Mouse (Mus musculus): Measurements from ENCODE around the gene Sec23a. TPM values are rescaled to one million over a fixed set of nuclear protein-coding genes. Genes with fewer than 3 reads are reported as not detected.

The Sec23a gene
- total and polyA plus RNA-seq, 3 experiments, result 12.3 to 24.7 (median 18.0) TPM

GRCm38 (mm10) chr12:59011844-59012709, at the start of gene Sec23a (continued):
- peak; percentile 67; the same call in 1 of the 2 replicates for TF ChIP-seq ZMIZ1 (IDR thresholded peaks at IDR 0.05; ENCODE audit: low read depth, low read length)

GRCm38 (mm10) chr12:59060993-59061595, 49.3 kb upstream of the Sec23a start, which contains the start of gene Trappc6b:
TSS of gene Trappc6b (minus strand) at chr12:59061472.
- Histone ChIP-seq H3K4me2 (ENCODE audit: insufficient read depth, low read depth, poor library complexity, severe bottlenecking) (peak within 1 kb of the TSS; percentile 100), H3K4me1 (ENCODE audit: control insufficient read depth in 1 of 2, insufficient read depth in 2 of 2) (peaks cover 7 to 42% of the 10 kb centered on the region in 2 experiments), H3K9me3 (replicated peaks; ENCODE audit: low read length) (no peaks in the 10 kb centered on the region), H3K36me3 (replicated peaks in 1 of 2; ENCODE audit: control insufficient read depth in 1 of 2, insufficient read depth in 1 of 2, low read length in 1 of 2) (peaks cover 5 to 25% of the 10 kb centered on the region in 2 experiments), H3K4me3 (replicated peaks in 1 of 3; ENCODE audit: low read depth in 2 of 3, low read length in 2 of 3, poor library complexity in 1 of 3) (peak within 1 kb of the TSS; percentile 76 to 88 (median 77)), H3K27me3 (replicated peaks) (no peaks in the 10 kb centered on the region), H3K27ac (ENCODE audit: insufficient read depth, low read depth) (peak within 1 kb of the TSS; percentile 77), H3K9ac (ENCODE audit: insufficient read depth, low read depth) (peak within 1 kb of the TSS; percentile 92), H3K79me2 (replicated peaks; ENCODE audit: control insufficient read depth, extremely low read depth, insufficient read depth, poor library complexity, severe bottlenecking) (peaks cover 50% of the 10 kb centered on the region)
- DNase-seq (ENCODE audit: extremely low read depth), result peak; percentile 77
- dilution Hi-C loops (cut with MboI; ENCODE audit: extremely low pct_ligation_motif_present, extremely low pct_unique_long_range_greater_than_20kb, low sequenced_read_pairs) (no loop called here), in situ Hi-C loops (cut with MboI; ENCODE audit: low pct_ligation_motif_present, low pct_unique_long_range_greater_than_20kb, low sequenced_read_pairs) (loop anchor here (25.0 kb wide), 1 partner anchor 151 kb away; the partner anchor contains the start of gene Fbxo33)
- TF ChIP-seq MXI1 (IDR thresholded peaks at IDR 0.05; ENCODE audit: low read depth, low read length) (peak; percentile 83; the same call in 1 of the 2 replicates), SIN3A (IDR thresholded peaks at IDR 0.05; ENCODE audit: low read length) (peak; percentile 76; the same call in 1 of the 2 replicates), ELF1 (IDR thresholded peaks at IDR 0.05; ENCODE audit: low read depth, low read length) (peak; percentile 90), IRF4 (IDR thresholded peaks at IDR 0.05; ENCODE audit: low read depth, low read length) (no peak), EP300 (IDR thresholded peaks at IDR 0.05; ENCODE audit: low read length) (no peak), ZMIZ1 (IDR thresholded peaks at IDR 0.05; ENCODE audit: low read depth, low read length) (peak; percentile 95), MAFK (IDR thresholded peaks at IDR 0.05; ENCODE audit: insufficient replicate concordance, low read length) (no peak), NELFE (IDR thresholded peaks at IDR 0.05; ENCODE audit: low read depth, low read length) (peak; percentile 94), ZNF384 (IDR thresholded peaks at IDR 0.05; ENCODE audit: low read depth, low read length) (no peak), TBP (conservative IDR thresholded peaks at IDR 0.05; ENCODE audit: low read depth, low read length) (no peak), MEF2A (IDR thresholded peaks at IDR 0.05; ENCODE audit: borderline replicate concordance, low read depth, low read length) (0 out of 2 replicates have a peak, but pooled peaks have one; percentile 57), BHLHE40 (IDR thresholded peaks at IDR 0.05; ENCODE audit: low read depth, low read length) (no peak), SMC3 (IDR thresholded peaks at IDR 0.05; ENCODE audit: low read depth, low read length) (no peak), JUN (IDR thresholded peaks at IDR 0.05; ENCODE audit: insufficient read depth, low read depth, low read length) (no peak), UBTF (IDR thresholded peaks at IDR 0.05; ENCODE audit: low read depth, low read length) (no peak; the same call in 1 of the 2 replicates), ZC3H11A (IDR thresholded peaks at IDR 0.05; ENCODE audit: low read depth, low read length) (no peak), RCOR1 (conservative IDR thresholded peaks at IDR 0.05; ENCODE audit: low read depth, low read length) (no peak), HCFC1 (IDR thresholded peaks at IDR 0.05; ENCODE audit: low read depth, low read length) (peak; percentile 77), USF2 (conservative IDR thresholded peaks at IDR 0.05; ENCODE audit: low read depth, low read length) (no peak), MAX (IDR thresholded peaks at IDR 0.05; ENCODE audit: low read length) (peak; percentile 65), CHD2 (IDR thresholded peaks at IDR 0.05; ENCODE audit: low read length) (no peak), JUND (conservative IDR thresholded peaks at IDR 0.05; ENCODE audit: low read depth, low read length) (no peak), MAZ (IDR thresholded peaks at IDR 0.05; ENCODE audit: low read depth, low read length) (no peak), CHD1 (IDR thresholded peaks at IDR 0.05; ENCODE audit: low read depth, low read length) (no peak), E2F4 (IDR thresholded peaks at IDR 0.05; ENCODE audit: insufficient replicate concordance, low read depth, low read length) (no peak), ZKSCAN1 (IDR thresholded peaks at IDR 0.05; ENCODE audit: borderline replicate concordance, low read depth, low read length) (no peak), POLR2AphosphoS2 (IDR thresholded peaks at IDR 0.05; ENCODE audit: low read depth, low read length) (peak; percentile 80; the same call in 1 of the 2 replicates), PAX5 (IDR thresholded peaks at IDR 0.05; ENCODE audit: low read length) (no peak), ETS1 (conservative IDR thresholded peaks at IDR 0.05; ENCODE audit: low read depth, low read length) (no peak), NRF1 (IDR thresholded peaks at IDR 0.05; ENCODE audit: low read depth, low read length) (0 out of 2 replicates have a peak, but pooled peaks have one; percentile 4), RAD21 (IDR thresholded peaks at IDR 0.05; ENCODE audit: low read depth, low read length) (no peak), KAT2A (IDR thresholded peaks at IDR 0.05; ENCODE audit: insufficient replicate concordance, low read length) (0 out of 2 replicates have a peak, but pooled peaks have one; percentile 50), GABPA (IDR thresholded peaks at IDR 0.05; ENCODE audit: insufficient replicate concordance, low read depth, low read length) (no peak), POLR2A (IDR thresholded peaks at IDR 0.05; ENCODE audit: low read depth, low read length) (peak; percentile 95)

Measured in CH12.LX (cell line).